Mouse (Mus musculus) erythroblast, embryonic 14.5 days (primary cell): ENCODE results near the gene Nsmce4a.
A peak's percentile ranks its signal among the peaks of the same experiment; 100 is the strongest.

Experiments used
- GATA1 ChIP-seq: IDR thresholded peaks from 2 replicates; pipeline ENCODE4 v1.6.1; 2012; ENCODE audit warnings: low read length, inconsistent platforms, mixed read lengths
- TAL1 ChIP-seq: IDR thresholded peaks from 3 replicates; pipeline ENCODE4 v1.6.1; 2012; ENCODE audit warnings: low read length, inconsistent platforms, mixed read lengths

DNA sequence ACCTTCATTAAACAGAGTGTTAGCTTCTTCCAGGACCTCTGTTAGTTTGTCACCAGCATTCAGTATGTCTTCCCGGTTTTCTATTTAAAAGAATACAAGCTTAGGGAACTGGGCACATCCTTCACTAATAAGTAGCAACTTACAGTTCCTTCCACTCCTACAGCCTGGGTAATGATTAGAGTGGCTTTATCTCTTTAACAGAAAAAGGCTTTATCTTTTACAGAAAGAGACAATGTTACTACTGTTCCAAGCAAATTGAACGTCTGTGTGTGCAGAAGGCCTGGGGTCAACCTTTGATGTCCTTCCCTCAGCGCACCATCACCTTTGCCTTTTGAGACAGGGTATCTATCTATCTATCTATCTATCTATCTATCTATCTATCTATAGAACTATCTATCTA lies 27.0 kb downstream of the Nsmce4a start:
- TF ChIP-seq GATA1 (0 out of 2 replicates have a peak, but pooled peaks have one; percentile 9), TAL1 (no peak)
